Mouse (Mus musculus) ovary, postnatal 14 days (tissue): Measurements from ENCODE around the gene Rbm25.

Source experiments
- DNase-seq: peaks from one replicate; pipeline ENCODE4 v3.0.0; 2022; ENCODE audit warnings: low spot score

The Rbm25 gene

DNA sequence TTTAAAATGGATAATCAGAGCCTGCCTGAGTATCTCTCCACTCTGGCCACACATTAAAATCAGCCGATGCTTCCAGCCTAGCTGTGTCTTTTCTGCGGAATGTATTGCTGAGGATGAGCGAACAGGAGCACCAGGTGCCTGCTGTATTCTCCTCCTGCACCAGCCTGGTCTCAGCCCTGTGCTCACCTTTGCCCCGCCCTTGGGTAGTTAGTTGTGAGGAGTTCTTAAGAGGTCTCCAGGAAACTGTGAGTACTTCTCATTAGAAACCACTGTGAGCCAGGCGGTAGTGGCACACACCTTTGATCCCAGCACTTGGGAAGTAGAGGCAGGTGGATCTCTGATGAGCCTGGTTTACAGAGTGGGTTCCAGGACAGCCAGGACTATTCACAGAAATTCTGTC is 101.2 kb downstream of the Rbm25 start:
- no peak for DNase-seq
